Mouse (Mus musculus) CD4-positive, CD25-positive, alpha-beta regulatory T cell, adult 4 months (primary cell): ENCODE data around the gene Trak1. TPM values are rescaled to one million over a fixed set of nuclear protein-coding genes. Genes with fewer than 3 reads are reported as not detected.

Experiments
- ATAC-seq: one replicate; pipeline ENCODE4 v1.8.0; 2017
- polyA plus RNA-seq, 2 experiments: library from polyadenylated mRNA; unstranded; fragments of 100-300 nt; shearing (Covaris generic); gene quantifications; one replicate each; pipeline ENCODE4 v1.2.1; 2017

Trak1 gene
- polyA plus RNA-seq, 2 experiments from 2014 or later = 8.9 to 10.7 TPM

DNA sequence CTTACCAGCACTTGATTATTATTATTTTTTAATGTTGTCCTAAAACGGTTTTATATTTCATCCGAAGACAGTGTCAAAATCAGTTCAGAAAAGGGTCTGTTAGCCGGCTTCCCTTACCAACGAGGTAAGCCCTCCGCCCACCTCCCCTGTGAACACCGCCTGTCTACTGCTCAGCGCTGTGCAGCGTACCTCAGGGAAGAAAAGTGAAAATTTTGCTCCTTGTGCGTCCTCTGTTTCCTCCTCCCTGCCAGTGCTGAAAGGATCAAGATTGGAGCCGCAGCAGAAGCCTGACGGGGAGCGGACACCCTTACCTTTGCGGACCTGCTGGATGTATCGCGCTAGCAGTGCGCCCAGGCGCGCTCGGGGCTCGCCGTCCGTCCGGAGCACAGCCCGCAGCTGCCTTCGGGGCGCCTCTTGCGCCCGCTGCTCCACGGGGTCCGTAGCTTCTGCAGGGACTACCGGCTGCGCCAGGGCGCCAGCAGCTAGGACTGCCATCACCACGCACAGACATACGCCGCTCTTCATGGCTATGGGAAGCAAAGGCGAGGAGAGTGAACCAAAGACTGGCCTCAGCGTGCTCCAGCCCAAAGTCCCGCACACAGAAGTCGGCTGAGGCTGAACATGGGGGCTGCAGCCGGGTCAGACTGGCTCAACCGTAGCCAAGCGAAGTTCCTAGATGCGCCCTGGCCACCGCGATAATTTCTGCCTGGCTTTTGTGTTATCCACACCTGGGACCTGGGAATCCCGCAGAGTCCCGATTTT is 196.9 kb downstream of the Trak1 start:
- no peak for ATAC-seq

DNA sequence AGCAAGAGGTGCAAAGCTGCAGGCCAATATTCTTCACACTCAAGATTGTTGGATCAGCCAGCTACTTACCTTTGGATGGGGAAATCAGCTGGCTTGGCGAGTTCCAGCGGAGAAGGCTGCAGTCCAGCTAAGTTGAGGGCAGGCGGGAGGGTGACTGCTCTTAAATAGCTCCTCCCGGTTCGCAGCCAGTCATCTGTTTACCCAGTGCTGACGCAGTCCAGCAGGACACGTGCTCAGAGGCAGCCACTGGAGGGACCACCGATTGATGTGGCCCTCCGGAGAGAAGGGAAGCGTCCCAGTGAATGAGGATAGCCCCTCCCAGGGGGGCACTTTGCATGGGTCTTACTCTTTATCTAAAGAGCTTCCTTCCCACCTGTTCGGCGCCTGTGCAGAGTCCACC is 198.2 kb downstream of the Trak1 start, which contains the start of gene Cck:
Gene Cck (minus strand): TSS at position 166 of the 400 bp plus-strand sequence.
- no peak for ATAC-seq

DNA sequence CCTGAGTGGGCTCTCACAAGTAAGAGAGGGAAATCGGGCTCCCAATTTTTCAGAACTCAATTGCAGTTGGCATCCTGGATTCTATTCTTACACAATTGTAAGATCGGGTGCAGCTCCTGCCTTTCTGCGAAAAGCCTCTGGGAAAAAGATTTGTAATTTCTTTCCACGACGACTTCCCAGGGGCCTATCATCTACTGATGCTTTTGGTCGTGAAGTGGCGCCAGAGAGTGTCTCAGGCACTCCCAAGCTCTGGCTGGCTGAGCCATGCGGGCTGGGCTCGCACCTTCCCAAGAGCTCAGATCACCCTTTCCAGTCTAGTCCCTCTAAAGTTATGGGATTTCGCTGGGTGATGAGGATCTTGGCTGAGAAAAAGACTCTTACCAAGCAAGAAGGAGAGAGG is 198.8 kb downstream of the Trak1 start:
- no peak for ATAC-seq

DNA sequence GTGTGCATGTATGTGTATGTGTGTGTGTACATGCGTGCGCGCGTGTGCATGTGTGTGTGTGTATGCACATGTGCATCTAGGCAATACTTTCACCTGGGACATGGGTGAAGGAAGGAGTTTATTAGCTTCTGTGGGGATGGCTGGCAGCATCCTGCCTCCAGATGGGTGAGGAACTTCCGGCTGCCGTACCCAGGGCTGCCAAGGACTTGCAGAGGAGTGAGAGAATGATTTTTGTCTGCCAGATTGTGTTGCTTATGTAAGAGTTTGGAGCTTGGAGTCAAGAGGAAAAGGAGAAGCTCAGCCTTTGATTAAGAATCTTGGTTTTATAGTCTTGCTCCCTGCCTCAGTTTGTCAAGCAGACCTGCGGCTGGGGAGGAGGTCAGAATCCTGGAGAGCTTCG is 208.0 kb downstream of the Trak1 start:
- no peak for ATAC-seq

DNA sequence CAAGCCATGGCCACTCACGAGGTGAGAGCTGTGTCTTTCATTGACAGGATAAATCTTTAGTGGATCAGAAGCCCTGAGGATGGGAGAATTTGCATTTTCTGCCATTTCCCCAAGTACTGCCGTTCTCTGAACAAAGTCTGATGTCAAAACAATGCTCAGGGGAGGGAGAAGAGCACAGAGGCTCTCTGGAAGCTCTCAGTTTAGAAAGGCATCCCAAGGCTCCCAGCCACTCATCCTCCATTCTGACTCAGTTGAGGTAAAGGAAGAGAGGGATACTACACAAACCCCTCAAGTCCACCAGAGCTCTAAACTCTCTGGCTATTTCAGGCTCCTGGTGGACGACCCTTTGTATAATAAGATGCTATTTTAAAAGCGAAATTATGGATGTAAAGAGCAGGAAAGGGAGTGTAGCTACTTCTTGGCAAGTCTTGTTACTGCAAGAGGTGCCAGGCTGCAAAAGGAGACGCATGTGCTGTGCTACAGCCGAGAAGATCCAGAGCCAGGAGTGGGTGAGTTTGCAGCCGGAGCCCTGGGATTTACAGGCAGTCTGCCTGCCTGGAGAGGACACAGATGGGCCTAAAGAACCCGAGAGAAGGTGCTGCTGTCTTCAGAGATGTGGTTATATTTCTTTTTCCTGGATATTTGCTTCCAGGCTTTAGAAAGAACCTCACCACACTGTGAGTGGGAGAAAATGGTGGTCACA is 209.3 kb downstream of the Trak1 start:
- no peak for ATAC-seq

DNA sequence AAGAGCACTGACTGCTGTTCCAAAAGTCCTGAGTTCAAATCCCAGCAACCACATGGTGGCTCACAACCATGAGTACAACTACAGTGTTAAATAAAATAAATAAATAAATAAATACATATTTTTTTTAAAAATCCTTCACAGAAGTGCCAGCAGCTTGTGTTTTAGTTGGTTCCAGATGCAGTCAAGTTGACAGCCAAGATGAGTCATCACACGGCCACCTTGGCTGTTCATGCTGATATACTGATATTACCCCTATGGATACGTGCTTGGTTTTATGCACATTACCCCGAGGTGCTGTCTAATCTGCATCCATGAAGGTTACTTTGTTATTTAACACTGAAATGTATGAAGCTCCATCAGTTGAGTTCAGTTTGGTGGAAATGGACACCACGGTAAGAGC is 214.6 kb downstream of the Trak1 start:
- no peak for ATAC-seq

DNA sequence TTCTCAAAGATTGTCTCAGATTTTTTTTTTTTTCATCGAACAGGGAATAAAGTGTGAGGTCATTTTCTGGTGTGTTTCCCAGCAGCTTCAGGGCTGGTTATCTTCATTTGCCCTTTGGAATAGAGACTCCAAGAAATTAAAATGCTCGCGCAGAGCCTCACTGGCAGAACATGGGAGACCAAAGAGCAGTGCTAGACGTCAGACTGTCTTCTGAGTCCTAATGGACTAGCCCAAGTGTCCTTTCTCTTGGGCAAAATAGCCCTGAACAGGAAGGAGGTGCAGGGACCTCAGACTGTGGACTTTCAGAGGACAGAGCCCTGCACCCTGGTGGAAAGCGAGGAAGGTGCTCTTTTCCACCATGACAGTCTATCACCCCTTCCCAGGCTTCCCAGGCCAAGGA is 217.2 kb downstream of the Trak1 start:
- no peak for ATAC-seq

DNA sequence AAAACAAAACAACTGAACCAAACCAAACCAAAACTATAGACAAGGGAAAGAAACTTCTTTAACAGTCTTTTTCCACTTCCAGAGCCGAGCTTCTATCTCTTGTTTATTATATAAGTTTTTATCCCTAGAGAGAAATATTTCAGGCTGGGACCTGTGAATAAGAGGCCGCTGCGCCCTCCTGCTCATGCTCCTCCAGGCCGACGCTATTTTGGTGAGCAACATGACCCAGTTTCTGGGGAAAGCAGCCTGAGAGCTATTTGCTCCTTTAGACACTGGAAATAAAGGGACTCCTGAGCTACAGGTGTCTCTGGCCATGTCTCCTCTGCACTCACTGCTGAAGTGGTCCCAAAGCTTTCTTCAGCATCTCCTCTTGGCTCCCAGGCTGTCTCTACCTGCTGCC is 222.7 kb downstream of the Trak1 start:
- ATAC-seq = no peak

Other genes starting within 250 kb of the Trak1 start
- 1 to 10 TPM; 1.5 to 6.2 TPM for gene Ulk4, start 20.3 kb upstream of the Trak1 start, polyA plus RNA-seq
- gene Cck, start 198.2 kb downstream of the Trak1 start, polyA plus RNA-seq = not detected